Mouse (Mus musculus): ENCODE results near the gene Tuba4a. TPM values are rescaled to one million over a fixed set of nuclear protein-coding genes. Genes with fewer than 3 reads are reported as not detected.

The Tuba4a gene
- 208 TPM for polyA plus RNA-seq (2017; shearing (Covaris generic))

DNA sequence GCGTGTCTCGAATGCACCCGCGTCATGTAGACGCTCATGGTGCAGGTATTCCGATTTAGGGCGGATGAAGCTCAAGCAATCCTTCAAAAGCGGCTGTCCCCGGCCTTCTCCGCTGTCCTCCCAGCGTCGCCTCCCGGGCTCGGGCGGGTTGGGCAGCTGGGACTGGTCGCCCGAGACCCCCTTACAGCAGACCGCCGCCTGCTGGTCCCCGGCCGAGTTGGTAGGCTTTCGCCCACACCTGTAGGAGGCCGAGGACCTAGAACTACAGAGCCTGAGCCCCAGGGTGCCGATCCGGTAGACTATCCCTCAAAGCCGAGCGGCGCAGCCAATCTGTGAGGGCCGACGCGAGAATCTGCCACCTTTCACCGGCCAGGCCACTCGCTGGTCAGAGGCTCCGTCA, at the start of gene Tuba4a:
TSS of gene Tuba4a (minus strand) at position 335 of the 400 bp plus-strand sequence.

GRCm38 (mm10) chr1:75264091-75264880, 44.6 kb upstream of the Tuba4a start, which contains the start of gene Ptprn:
Gene Ptprn (minus strand): TSS chr1:75264502.

GRCm38 (mm10) chr1:75236117-75237050, 16.7 kb upstream of the Tuba4a start, which contains the start of gene Dnajb2:
Gene Dnajb2 (plus strand): TSS chr1:75236406.

DNA sequence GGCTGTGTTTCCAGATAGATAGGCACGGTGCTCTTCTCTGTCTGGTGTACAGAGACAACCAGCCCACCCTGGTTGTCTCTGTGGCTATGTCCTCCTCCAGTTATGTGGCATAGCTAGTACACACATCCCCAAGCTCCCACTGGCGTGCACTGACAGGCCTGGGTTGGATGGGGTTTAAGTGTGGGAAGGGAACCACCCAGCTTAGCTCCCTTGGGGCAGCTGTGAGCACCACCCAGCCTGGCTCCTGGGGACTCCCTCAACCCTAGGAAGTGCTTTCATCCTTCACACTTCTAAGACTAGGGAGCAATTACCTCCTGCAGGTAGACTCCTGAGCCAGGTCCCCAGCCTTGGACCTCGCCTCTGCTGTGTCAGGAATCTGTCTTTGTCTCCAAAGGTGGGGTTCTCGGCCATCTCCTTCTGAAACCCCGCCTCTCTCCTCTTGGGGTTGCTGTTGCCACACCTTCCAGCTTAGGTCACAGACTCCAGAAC, 12.0 kb upstream of the Tuba4a start, which contains the start of gene A630095N17Rik:
TSS of gene A630095N17Rik (minus strand) at position 439 of the 489 bp plus-strand sequence.

GRCm38 (mm10) chr1:75210136-75211087, 9.3 kb downstream of the Tuba4a start, which contains the start of the genes Glb1l and Stk16:
Gene Glb1l (minus strand): TSS chr1:75210813.
Gene Stk16 (plus strand): TSS chr1:75210838.

GRCm38 (mm10) chr1:75191622-75192402, 27.9 kb downstream of the Tuba4a start, which contains the start of the genes Ankzf1 and Atg9a:
Gene Ankzf1 (plus strand): TSS chr1:75192151.
Gene Atg9a (minus strand): TSS chr1:75192196.

GRCm38 (mm10) chr1:75180105-75180590, 39.5 kb downstream of the Tuba4a start, which contains the start of gene Abcb6:
Gene Abcb6 (minus strand): TSS chr1:75180392.

DNA sequence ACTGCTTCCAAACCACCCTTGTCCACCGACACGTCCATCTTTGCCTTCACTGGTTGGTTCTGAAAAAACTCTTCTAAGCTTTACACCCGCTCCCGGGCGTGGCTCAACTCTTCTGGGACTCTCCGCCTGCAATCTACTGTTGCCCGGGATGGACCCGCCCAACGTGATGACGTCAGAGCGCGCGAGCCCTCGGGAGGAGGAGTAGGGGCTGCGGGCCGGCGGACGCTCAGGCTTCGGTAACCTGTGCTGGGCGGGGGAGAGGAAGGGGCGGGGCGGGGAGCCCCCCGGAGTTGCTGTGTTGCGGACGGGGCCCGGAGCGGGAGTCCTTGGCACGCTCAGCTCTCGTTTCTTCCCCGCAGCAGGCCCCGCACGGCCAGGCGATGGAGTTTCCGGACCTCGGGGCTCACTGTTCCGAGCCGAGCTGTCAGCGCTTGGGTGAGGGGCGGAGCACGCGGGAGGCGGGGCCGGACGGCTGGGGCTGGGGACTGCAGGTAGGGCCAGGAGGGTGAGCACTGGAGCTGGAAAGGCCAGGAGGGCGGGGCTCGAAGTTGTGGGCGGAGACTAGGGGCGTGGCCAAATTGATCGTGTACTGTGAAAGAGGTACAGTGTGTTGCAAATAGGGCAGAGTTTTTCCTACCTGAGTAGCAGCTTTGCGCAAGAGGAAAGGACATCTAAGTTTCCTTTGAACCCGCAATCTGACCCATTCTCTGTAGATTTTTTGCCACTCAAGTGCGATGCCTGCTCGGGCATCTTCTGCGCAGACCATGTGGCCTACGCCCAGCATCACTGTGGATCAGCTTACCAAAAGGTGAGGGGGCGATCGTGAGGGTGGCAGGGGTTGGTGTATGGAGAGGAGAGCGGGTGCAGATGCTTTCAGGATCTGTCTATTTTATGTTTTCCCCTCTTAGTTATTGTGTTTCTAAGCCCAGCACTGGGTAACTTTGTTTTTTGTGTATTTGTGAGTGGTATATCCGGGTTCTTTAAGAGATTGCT, 50.9 kb downstream of the Tuba4a start, which contains the start of gene Zfand2b:
TSS of gene Zfand2b (plus strand) at position 175 of the 993 bp plus-strand sequence.

Other genes with a start within 250 kb of the Tuba4a start
- 6.5 TPM for gene Nhej1, start 94.7 kb downstream of the Tuba4a start, polyA plus RNA-seq (2017; shearing (Covaris generic))
- gene Slc23a3, start 86.0 kb downstream of the Tuba4a start, polyA plus RNA-seq (2017; shearing (Covaris generic)): 0.30 TPM
- 159 TPM for gene Cnppd1, start 77.2 kb downstream of the Tuba4a start, polyA plus RNA-seq (2017; shearing (Covaris generic))
- 86.1 TPM for gene Retreg2, start 77.1 kb downstream of the Tuba4a start, polyA plus RNA-seq (2017; shearing (Covaris generic))
- gene Zfand2b, start 51.2 kb downstream of the Tuba4a start, polyA plus RNA-seq (2017; shearing (Covaris generic)): 76.0 TPM
- gene Abcb6, start 39.5 kb downstream of the Tuba4a start, polyA plus RNA-seq (2017; shearing (Covaris generic)): 3.3 TPM
- 19.0 TPM for gene Ankzf1, start 27.7 kb downstream of the Tuba4a start, polyA plus RNA-seq (2017; shearing (Covaris generic))
- 17.3 TPM for gene Atg9a, start 27.7 kb downstream of the Tuba4a start, polyA plus RNA-seq (2017; shearing (Covaris generic))
- gene Glb1l, start 9.1 kb downstream of the Tuba4a start, polyA plus RNA-seq (2017; shearing (Covaris generic)): 7.4 TPM
- gene Stk16, start 9.0 kb downstream of the Tuba4a start, polyA plus RNA-seq (2017; shearing (Covaris generic)): 59.4 TPM
- gene A630095N17Rik, start 12.2 kb upstream of the Tuba4a start, polyA plus RNA-seq (2017; shearing (Covaris generic)): not detected
- 109 TPM for gene Dnajb2, start 16.5 kb upstream of the Tuba4a start, polyA plus RNA-seq (2017; shearing (Covaris generic))
- 0.13 TPM for gene Ptprn, start 44.6 kb upstream of the Tuba4a start, polyA plus RNA-seq (2017; shearing (Covaris generic))
- gene Resp18, start 58.5 kb upstream of the Tuba4a start, polyA plus RNA-seq (2017; shearing (Covaris generic)): not detected
- gene Dnpep, start 98.1 kb upstream of the Tuba4a start, polyA plus RNA-seq (2017; shearing (Covaris generic)): 42.9 TPM
- gene Des, start 140.5 kb upstream of the Tuba4a start, polyA plus RNA-seq (2017; shearing (Covaris generic)): not detected
- gene Speg, start 155.4 kb upstream of the Tuba4a start, polyA plus RNA-seq (2017; shearing (Covaris generic)): 0.59 TPM
- gene Gmppa, start 216.1 kb upstream of the Tuba4a start, polyA plus RNA-seq (2017; shearing (Covaris generic)): 97.2 TPM
- not detected for gene Asic4, start 230.6 kb upstream of the Tuba4a start, polyA plus RNA-seq (2017; shearing (Covaris generic))